Mouse (Mus musculus): Measurements from ENCODE around the gene Col4a5.

Col4a5 gene

GRCm38 (mm10) chrX:141475110-141475509 lies at the start of gene Col4a5:
TSS of gene Col4a5 (plus strand) at chrX:141475385.
- in situ Hi-C loops (cut with MboI; ENCODE audit: low pct_unique_long_range_greater_than_20kb in 1 of 2, low sequenced_read_pairs in 2 of 2, unreplicated experiment in 1 of 2), result no loop called here

DNA sequence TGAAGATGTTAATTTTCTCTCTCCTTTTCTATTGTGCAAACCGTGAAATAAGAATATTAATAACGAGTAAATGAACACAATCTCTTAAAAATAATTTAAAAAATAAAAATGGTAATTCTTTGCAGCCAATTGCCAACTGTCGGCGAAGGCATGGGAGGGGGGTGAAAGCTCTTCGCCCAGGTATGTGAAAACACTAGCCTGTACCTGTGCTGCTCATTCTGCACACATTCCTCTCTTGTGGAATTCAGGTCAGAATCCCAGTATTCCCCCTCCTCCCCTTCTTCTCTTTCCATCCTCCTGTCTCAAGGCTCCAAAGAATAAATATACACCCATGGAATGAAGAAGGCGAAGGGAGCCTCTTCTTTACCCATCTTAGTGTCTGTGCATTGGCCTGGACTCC lies 38.4 kb upstream of the Col4a5 start:
- in situ Hi-C loops (cut with MboI; ENCODE audit: low pct_unique_long_range_greater_than_20kb in 1 of 2, low sequenced_read_pairs in 2 of 2, unreplicated experiment in 1 of 2), result no loop called here

- in situ Hi-C loops (cut with MboI; ENCODE audit: low pct_unique_long_range_greater_than_20kb in 1 of 2, low sequenced_read_pairs in 2 of 2, unreplicated experiment in 1 of 2), result no loop called here
Observed at GRCm38 (mm10) chrX:141439423-141439822, 35.8 kb upstream of the Col4a5 start.

- in situ Hi-C loops (cut with MboI; ENCODE audit: low pct_unique_long_range_greater_than_20kb in 1 of 2, low sequenced_read_pairs in 2 of 2, unreplicated experiment in 1 of 2), result no loop called here
Observed at GRCm38 (mm10) chrX:141447936-141448335, 27.2 kb upstream of the Col4a5 start.

DNA sequence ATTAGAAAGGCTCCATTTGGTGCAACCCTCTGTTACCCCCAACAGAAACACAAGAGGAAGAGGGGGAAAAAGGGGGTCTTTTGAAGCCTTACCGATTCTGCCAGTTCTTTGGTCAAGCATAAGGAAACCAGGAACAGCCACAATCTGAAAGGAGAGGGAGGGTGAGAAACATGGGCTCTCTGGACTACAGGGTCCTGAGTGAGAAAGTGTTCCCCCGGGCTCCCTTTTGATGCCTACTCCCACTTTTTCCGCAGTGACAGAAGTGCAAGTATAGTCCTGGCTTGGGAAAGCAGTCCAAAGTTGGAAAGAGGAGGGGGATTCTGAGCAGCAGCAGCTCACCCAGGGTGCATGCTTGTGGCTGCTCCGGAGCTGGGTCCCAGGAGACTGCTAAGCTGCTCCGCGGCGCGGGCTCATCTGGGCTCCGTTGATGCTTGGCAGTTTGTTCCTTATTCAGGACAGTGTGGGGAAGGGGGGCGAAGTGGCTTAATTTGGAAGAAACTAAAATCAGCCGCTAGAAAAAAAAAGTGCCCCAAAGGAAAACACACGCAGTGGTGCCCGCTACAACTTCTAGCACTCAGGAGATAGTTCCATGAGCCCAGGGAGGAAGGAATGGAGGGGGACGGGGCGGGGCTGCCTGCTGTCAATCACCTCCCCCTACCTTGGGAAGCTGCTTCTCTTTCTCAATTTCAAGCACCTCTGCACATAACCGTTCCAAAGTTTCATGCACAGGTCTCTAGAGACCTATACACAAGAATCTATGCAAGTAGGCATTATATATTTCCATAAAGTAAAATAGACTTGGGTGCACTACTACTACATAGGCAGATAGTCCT lies 1.5 kb upstream of the Col4a5 start, which contains the start of gene Col4a6:
Col4a6 (minus strand) TSS at position 607 of the 833 bp plus-strand sequence.
- in situ Hi-C loops (cut with MboI; ENCODE audit: low pct_unique_long_range_greater_than_20kb in 1 of 2, low sequenced_read_pairs in 2 of 2, unreplicated experiment in 1 of 2), result no loop called here

DNA sequence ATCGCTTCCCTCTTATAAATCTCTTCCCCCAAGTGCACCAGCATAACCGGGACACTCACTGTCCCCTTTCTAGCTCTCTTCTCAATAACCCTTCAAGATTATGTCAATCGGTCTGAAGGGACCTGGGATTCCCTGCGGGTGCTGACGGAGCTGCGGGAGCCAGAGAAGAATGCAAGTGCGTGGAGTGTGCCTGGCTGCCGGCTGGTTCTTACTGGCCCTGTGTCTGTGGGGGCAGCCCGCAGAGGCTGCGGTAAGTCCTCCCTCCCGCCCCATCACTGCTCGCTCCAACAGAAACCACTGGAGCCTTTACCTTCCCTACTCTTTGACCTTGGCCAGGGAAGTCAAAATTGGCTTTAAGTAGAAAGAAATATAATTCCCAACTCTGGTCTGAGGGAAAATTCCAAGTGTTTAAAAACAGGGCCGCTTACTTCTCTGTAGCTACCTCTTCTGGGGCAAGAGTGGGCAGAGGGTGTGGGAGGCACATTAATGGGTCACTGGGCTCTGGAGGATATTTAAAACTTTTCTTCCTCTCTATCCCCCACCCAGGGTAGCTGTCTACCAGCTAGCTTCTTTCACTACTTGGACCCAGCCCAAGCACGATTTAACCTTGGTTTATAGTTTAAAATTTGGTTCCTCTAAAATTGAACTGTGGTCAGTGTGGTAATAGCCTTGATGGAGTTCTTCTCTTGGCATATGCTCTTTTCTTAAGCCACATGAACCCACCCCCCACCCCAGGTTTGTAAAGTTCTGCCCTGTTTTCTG lies 562 bp downstream of the Col4a5 start:
- in situ Hi-C loops (cut with MboI; ENCODE audit: low pct_unique_long_range_greater_than_20kb in 1 of 2, low sequenced_read_pairs in 2 of 2, unreplicated experiment in 1 of 2), result no loop called here

GRCm38 (mm10) chrX:141494545-141494944 lies 19.4 kb downstream of the Col4a5 start:
- in situ Hi-C loops (cut with MboI; ENCODE audit: low pct_unique_long_range_greater_than_20kb in 1 of 2, low sequenced_read_pairs in 2 of 2, unreplicated experiment in 1 of 2), result no loop called here

DNA sequence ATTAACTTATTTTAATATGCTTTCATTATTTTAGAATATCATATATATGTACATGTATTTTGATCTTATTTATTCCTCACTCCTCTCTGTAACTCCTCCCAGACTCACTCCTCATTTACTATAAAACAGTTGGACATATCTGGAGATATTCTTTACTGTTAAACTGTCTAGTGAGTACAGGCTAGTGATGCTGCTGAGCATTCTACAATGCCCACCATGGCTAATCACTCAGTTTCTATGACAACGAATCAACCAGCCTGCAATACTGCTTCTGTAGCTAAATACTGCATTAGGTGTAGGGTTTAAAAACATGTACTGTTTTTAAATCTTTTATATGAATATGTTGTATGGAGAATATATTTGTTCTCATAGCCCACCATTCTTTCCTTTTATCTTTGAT lies 27.9 kb downstream of the Col4a5 start:
- in situ Hi-C loops (cut with MboI; ENCODE audit: low pct_unique_long_range_greater_than_20kb in 1 of 2, low sequenced_read_pairs in 2 of 2, unreplicated experiment in 1 of 2), result no loop called here

- in situ Hi-C loops (cut with MboI; ENCODE audit: low pct_unique_long_range_greater_than_20kb in 1 of 2, low sequenced_read_pairs in 2 of 2, unreplicated experiment in 1 of 2), result no loop called here
Observed at GRCm38 (mm10) chrX:141533447-141533846, 58.3 kb downstream of the Col4a5 start.

GRCm38 (mm10) chrX:141547471-141547870 lies 72.3 kb downstream of the Col4a5 start:
- in situ Hi-C loops (cut with MboI; ENCODE audit: low pct_unique_long_range_greater_than_20kb in 1 of 2, low sequenced_read_pairs in 2 of 2, unreplicated experiment in 1 of 2), result no loop called here

- in situ Hi-C loops (cut with MboI; ENCODE audit: low pct_unique_long_range_greater_than_20kb in 1 of 2, low sequenced_read_pairs in 2 of 2, unreplicated experiment in 1 of 2), result no loop called here
Observed at GRCm38 (mm10) chrX:141590242-141590641, 115.1 kb downstream of the Col4a5 start.

DNA sequence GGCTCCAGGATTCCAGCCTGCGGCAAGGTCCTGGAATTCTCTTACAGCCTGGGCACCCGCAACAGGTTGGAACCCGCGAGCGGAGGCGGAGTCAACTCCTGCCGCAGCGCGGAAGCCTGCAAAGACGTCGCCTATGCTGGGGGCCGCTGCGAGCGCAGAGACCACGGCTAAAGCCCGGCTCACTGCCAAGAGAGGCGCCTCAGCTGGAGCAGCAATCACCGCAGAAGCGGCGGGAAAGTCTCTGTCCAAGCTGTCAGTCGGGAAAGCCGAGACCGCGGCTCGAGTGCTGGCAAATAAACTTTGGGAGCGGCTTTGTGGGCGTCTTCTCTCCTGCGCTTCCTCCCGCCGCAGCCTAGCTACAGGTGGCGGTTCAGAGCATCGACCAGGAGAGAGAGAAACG lies 246.5 kb downstream of the Col4a5 start:
- in situ Hi-C loops (cut with MboI; ENCODE audit: low pct_unique_long_range_greater_than_20kb in 1 of 2, low sequenced_read_pairs in 2 of 2, unreplicated experiment in 1 of 2), result no loop called here

DNA sequence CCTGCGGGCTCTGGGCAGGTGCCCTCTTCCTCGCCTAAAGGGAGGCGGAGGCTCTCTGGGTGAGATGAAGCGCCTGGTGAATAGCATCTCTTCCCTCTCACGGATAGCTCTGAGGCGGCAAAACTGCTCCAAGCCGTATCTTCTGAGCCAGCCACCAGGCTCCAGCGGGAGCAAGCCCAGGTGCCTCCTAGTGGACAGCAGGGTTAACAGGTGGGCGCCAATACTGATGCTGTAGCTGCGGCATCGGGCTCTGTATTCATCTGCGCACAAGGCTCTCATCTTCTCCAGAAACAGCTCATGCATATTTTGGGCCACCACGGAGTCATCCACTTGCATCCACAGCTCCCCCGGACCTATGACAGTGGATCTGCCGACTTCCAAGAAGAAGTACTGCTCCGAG lies 248.8 kb downstream of the Col4a5 start:
- in situ Hi-C loops (cut with MboI; ENCODE audit: low pct_unique_long_range_greater_than_20kb in 1 of 2, low sequenced_read_pairs in 2 of 2, unreplicated experiment in 1 of 2), result no loop called here

GRCm38 (mm10) chrX:141724391-141724891 lies 249.3 kb downstream of the Col4a5 start:
- in situ Hi-C loops (cut with MboI; ENCODE audit: low pct_unique_long_range_greater_than_20kb in 1 of 2, low sequenced_read_pairs in 2 of 2, unreplicated experiment in 1 of 2), result no loop called here

DNA sequence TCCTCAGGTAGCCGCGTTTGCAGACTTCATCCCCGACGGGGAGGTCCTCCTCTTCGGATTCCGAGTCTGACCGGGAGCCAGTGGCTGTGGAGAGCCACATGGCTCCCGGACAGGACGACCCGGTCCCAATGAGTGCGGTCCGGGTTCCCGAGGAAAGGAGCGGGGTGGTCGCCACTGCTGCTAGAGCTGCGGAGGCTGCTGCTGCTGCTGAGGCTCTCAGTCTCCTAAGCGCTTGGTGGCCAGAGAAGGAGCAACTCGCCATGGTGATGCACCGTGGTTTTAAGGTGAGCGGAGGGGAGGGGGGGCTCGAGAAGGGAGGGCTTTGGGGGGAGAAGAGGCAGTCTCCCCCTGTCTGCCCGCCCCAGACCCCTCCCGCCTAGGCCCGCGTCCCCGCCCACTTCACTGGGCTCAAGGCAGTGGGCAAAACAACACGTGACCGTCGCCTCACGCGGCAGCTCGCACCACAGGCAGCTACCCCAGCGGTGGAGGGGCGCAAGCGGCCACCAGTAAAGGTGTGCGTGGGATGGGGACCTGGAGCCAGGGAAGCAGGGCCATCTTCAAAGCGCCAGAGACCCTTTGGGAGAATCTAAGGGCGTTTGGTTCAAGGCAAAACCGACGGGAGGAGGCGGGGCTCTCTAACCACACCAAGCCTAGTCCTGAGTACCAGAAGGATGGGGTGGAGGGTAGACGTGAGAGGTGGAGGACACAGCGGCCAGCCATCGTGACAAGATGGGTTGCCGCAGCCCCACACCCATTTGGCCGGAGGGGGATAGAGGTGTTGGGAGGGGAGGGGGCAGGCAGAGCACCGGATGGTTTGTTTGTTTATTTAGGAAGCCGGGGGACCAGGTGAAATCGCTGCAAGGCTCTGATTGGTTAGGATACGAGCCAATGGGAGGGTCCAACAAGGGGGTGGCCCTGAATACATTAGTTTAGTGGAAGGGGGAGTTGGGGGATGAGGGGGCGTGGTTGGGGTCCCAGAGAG lies 250.0 kb downstream of the Col4a5 start, which contains the start of gene Irs4:
Irs4 (minus strand) TSS at position 327 of the 982 bp plus-strand sequence.
- in situ Hi-C loops (cut with MboI; ENCODE audit: low pct_unique_long_range_greater_than_20kb in 1 of 2, low sequenced_read_pairs in 2 of 2, unreplicated experiment in 1 of 2), result no loop called here

DNA sequence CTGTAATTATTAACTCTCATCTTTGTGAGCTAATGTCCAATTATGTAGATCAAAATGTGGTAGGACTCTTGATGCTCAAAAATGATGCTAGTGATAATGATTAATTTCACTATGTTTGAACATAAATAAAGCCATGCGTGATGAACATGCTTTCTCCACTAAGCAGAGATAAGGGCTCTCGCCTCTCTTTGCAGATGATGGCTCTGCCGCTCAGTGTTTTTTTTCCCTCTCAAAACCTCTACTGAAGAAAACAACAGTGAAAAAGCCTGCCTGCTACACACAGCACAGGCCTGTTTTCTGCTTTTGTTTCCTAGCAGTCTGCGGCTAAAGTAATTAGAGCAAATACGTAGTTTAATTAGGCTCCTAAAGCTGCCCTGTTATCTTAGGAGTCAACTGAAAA lies 254.4 kb downstream of the Col4a5 start:
- in situ Hi-C loops (cut with MboI; ENCODE audit: low pct_unique_long_range_greater_than_20kb in 1 of 2, low sequenced_read_pairs in 2 of 2, unreplicated experiment in 1 of 2), result no loop called here
